Mouse (Mus musculus) monocyte, adult 5-6 weeks (primary cell): ENCODE measurements at regions not wholly inside any gene's neighbourhood (a gene's known extent, or its start where the extent isn't known, plus 50 kb on each side); places are given as distances from the start of the nearest gene placed in this dataset.

ENCODE experiments used
- ATAC-seq: fragments of 153-309, 156-312 bp; replicated peaks from 2 replicates; pipeline ENCODE4 v1.8.0; 2017; ENCODE audit warnings: mild to moderate bottlenecking; ENCODE audit not compliant: low TSS enrichment, insufficient number of reproducible peaks, severe bottlenecking, poor library complexity, low FRiP score

- no peak for ATAC-seq
Measured at GRCm38 (mm10) chr3:137078600-137078975, 262.3 kb upstream of the Emcn start.

DNA sequence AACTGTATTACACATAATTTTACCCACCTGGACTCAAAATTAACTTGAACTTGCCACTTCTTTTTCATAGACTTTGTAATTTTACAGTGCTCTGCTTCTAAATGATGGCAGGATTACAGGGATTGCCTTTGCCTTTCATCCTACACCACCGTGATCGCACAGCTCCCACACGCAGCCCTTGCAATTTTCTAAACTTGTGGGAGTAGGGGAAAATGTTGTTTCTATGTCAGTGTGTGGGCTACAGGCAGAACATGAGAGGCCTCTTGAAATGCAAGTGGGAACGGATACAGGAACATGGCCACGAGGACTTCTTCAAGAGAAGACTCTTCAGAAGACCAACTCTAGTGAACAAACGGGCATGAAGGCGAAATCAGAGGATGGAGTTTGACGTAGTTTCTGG lies 254.0 kb upstream of the Emcn start:
- ATAC-seq = no peak

DNA sequence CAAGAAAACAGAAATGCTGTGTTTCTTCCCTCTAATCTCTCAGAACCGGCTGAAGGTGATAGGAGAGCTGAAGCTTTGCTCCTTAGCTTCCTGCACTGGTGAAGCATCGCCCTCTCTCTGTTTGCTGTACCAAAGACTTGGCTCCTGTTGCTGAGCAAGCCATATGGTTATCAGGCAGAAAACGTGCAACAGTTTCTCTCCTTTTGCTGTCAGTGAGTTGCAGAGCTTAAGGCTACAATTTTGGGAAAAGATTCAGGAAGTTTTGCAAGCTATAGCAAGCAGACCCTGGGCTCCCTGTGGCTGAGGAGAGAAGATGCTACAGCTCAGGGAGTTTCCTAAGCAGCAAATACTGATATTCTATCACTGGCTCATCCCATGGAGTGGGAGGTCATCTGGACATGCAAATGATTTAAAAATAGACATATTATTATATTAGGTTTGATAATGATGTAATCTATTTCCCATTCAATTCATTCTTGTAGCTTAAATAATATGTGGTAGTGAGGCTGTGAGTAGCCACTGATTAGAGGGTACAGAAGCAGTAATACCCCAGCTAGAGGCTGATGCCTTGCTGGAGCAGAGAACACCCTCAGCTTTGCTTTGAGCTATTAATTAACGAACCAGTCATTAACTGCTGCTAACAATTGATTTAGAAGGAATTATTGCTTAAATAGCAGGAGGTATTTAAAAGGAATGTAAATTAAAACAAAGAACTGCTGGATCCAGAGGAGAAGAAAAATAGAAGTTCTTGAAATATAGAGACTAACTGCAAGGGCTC lies 240.1 kb upstream of the Emcn start:
- no peak for ATAC-seq

GRCm38 (mm10) chr3:137105930-137106329 lies 234.9 kb upstream of the Emcn start:
- ATAC-seq = no peak

DNA sequence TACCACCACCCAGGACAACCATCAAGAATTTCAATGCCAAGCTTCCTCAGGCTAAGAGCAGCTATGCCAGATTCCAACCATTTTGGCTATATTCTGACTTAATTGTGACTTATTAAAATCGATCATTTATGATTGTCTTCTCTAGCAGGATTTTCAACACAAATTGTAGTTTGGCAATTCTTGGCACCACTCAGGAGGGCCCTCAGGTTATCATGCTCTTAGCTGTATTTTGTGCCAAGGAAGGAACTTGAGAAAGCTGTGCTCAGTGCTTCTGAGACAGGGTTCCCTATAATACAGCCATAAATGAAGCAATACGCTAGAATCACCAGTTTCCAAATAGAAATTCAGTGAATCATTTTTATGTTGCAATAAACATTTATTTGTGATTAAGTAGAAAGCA lies 232.7 kb upstream of the Emcn start:
- no peak for ATAC-seq

DNA sequence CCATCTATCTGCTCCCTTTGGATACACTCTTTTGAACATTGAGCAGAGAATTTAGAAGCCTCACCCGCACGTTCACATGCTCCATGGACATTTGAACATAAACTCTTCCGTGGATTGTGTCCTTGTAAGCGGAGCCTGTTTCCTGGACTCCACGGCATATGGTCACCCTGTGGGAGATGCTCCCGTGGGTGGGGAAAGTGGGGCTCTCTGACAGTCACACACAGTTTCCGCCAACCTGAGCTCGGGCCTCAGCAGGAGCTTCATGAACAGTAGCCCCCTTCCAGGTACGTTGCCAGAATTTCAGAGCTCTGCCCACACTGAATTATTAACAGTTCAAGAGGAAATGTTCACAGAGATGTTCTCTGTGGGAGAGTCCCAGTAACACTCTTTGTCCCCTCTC lies 231.1 kb upstream of the Emcn start:
- ATAC-seq = no peak

- no peak for ATAC-seq
Measured at GRCm38 (mm10) chr3:137110485-137110884, 230.4 kb upstream of the Emcn start.

- ATAC-seq = no peak
Measured at GRCm38 (mm10) chr3:137129967-137130366, 210.9 kb upstream of the Emcn start.

- ATAC-seq = no peak
Measured at GRCm38 (mm10) chr3:137142041-137142440, 198.8 kb upstream of the Emcn start.

- no peak for ATAC-seq
Measured at GRCm38 (mm10) chr3:137146062-137146461, 194.8 kb upstream of the Emcn start.

- no peak for ATAC-seq
Measured at GRCm38 (mm10) chr3:137147405-137147804, 193.5 kb upstream of the Emcn start.

- ATAC-seq = no peak
Measured at GRCm38 (mm10) chr3:137150414-137151010, 190.4 kb upstream of the Emcn start.

GRCm38 (mm10) chr3:137151431-137151830 lies 189.4 kb upstream of the Emcn start:
- no peak for ATAC-seq

GRCm38 (mm10) chr3:137153234-137153633 lies 187.6 kb upstream of the Emcn start:
- no peak for ATAC-seq

GRCm38 (mm10) chr3:137154200-137155042 lies 186.4 kb upstream of the Emcn start:
- no peak for ATAC-seq

- ATAC-seq = no peak
Measured at GRCm38 (mm10) chr3:137155043-137155404, 185.8 kb upstream of the Emcn start.

DNA sequence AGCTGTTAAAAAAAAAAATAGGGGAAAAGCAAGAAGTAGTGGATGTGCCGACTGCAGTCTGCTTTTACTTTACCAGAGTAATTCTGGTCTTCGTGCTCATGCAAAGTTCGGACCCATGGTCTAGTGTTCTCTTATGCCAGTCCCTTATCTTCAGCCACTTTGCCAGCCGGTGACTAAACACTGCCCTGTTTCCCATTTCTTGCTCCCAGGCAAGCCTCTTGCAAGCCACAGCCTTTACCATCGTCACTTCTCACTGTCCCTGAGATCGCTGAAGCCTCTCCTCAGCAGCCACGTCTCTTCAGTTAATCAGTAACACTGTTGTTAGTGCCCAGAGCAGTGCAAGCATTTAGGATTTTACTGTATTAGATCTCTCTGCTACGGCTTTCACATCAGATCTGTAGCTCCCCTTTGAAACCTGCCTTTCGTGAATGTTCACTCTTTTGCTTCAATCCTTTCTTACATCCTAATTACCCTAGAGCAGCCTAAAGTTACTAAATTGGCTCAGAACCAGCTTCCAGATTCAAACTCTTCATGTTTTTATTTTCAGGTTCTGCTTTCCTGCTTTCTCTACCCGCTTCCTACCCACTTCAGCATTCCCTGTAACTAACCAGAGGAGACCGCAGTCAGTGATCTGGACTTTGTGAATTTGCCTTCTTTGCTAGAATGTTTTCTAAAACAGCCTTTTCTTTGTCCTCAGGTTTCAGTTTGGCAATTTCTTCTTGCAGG lies 184.5 kb upstream of the Emcn start:
- no peak for ATAC-seq

- no peak for ATAC-seq
Measured at GRCm38 (mm10) chr3:137189035-137189434, 151.8 kb upstream of the Emcn start.

DNA sequence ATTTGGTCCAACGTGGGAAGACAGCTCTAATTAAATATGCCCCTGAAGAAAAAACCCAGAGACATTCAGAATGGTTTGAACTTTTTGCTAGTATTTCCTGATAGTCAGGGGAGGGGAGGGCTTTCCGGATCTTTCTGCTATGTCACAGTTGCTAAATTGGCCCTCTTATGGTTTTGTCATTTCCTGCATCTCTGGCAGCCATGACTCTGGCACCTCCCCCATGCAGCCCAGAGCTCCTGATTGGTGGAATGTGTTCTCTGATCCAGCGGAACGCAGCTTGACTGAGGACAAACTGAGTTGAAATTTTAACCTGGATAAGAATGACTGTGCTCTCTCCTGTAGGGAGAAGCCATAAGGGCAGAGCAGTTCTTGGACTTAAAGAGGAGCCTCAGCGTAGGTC lies 150.4 kb upstream of the Emcn start:
- no peak for ATAC-seq
